Mouse (Mus musculus): ENCODE data around the gene Lct. TPM values are rescaled to one million over a fixed set of nuclear protein-coding genes. Genes with fewer than 3 reads are reported as not detected.

The Lct gene
- polyA plus RNA-seq, 1 experiment from 2014 or later, result 0.09 TPM

- Histone ChIP-seq H3K4me2 (ENCODE audit: low read length) (no peak overlapping the region), H3K27ac (ENCODE audit: low read length) (no peak overlapping the region), H3K27me3 (replicated peaks; ENCODE audit: control insufficient read depth, insufficient read depth, low read length) (no peaks in the 10 kb centered on the region), H3K36me3 (ENCODE audit: control insufficient read depth, insufficient read depth) (peaks cover 30% of the 10 kb centered on the region), H3K4me1 (replicated peaks; ENCODE audit: control insufficient read depth, insufficient read depth, low read length) (no peaks in the 10 kb centered on the region), H3K4me3 (replicated peaks; ENCODE audit: low read length) (no peak overlapping the region), H3K9me3 (ENCODE audit: control insufficient read depth, low read length) (no peaks in the 10 kb centered on the region), H3K9ac (replicated peaks; ENCODE audit: low read depth, low read length) (no peak overlapping the region)
- WGBS, result 96% methylated on average over 4 of the region's 4 CpGs
- ATAC-seq, result no peak
These were observed 92.9 kb downstream of the Lct start for GRCm38 (mm10) chr1:128235181-128235580.

Other genes with a start within 250 kb of the Lct start
- gene Zranb3, start 225.3 kb downstream of the Lct start, polyA plus RNA-seq (2015; fragmentation: Nextera tagmentation; extraction: Ambion mirVana), result 4.7 and 6.4 TPM in 2 replicates
- 95.8 and 109 TPM in 2 replicates for gene R3hdm1, start 225.0 kb downstream of the Lct start, polyA plus RNA-seq (2015; fragmentation: Nextera tagmentation; extraction: Ambion mirVana)
- 67.4 and 71.1 TPM in 2 replicates for gene Ubxn4, start 84.4 kb downstream of the Lct start, polyA plus RNA-seq (2015; fragmentation: Nextera tagmentation; extraction: Ambion mirVana)
- gene Mcm6, start 31.3 kb upstream of the Lct start, polyA plus RNA-seq (2015; fragmentation: Nextera tagmentation; extraction: Ambion mirVana), result 95.3 and 113 TPM in 2 replicates
- gene Dars, start 89.0 kb upstream of the Lct start, polyA plus RNA-seq (2015; fragmentation: Nextera tagmentation; extraction: Ambion mirVana), result 136 and 159 TPM in 2 replicates

Data from forebrain, embryonic 16.5 days (tissue).